Mouse (Mus musculus) limb, embryonic 14.5 days (tissue): Measurements from ENCODE around the gene Ssr4. TPM values are rescaled to one million over a fixed set of nuclear protein-coding genes. Genes with fewer than 3 reads are reported as not detected.
A peak's percentile ranks its signal among the peaks of the same experiment; 100 is the strongest.

ENCODE experiments used
- ATAC-seq: fragments of 200-750 bp; cut with Nextera tagmentation; 2 replicates; pipeline ENCODE4 v1.8.0; 2017; ENCODE audit warnings: low read depth, moderate number of reproducible peaks, moderate TSS enrichment; ENCODE audit not compliant: low FRiP score
- DNase-seq: peaks from one replicate; pipeline ENCODE4 v3.0.0-alpha.2; 2015; ENCODE audit warnings: low spot score
- H3K27ac ChIP-seq: fragments of 300-500 bp; sonication (generic); replicated peaks from 2 replicates; pipeline ENCODE4 v1.5.1; 2014; ENCODE audit warnings: low read depth, mild to moderate bottlenecking, low read length, moderate library complexity, mixed read lengths
- H3K27me3 ChIP-seq: fragments of 300-500 bp; sonication (generic); 2 replicates; pipeline ENCODE4 v1.6.1; 2014; ENCODE audit warnings: low read length, mixed read lengths; ENCODE audit not compliant: control insufficient read depth, insufficient read depth
- H3K36me3 ChIP-seq: fragments of 300-500 bp; sonication (generic); 2 replicates; pipeline ENCODE4 v1.6.1; 2014; ENCODE audit warnings: mild to moderate bottlenecking, low read length, moderate library complexity, mixed read lengths; ENCODE audit not compliant: control insufficient read depth, insufficient read depth
- H3K4me1 ChIP-seq: fragments of 300-500 bp; sonication (generic); 2 replicates; pipeline ENCODE4 v1.6.1; 2014; ENCODE audit warnings: antibody characterized with exemption, low read length, mixed read lengths; ENCODE audit not compliant: control insufficient read depth, insufficient read depth
- H3K4me2 ChIP-seq: fragments of 300-500 bp; sonication (generic); replicated peaks from 2 replicates; pipeline ENCODE4 v1.6.1; 2014; ENCODE audit warnings: low read depth, mild to moderate bottlenecking, low read length, moderate library complexity; ENCODE audit not compliant: severe bottlenecking
- H3K4me3 ChIP-seq: fragments of 300-500 bp; sonication (generic); replicated peaks from 2 replicates; pipeline ENCODE4 v1.5.1; 2014; ENCODE audit warnings: low read length
- H3K9ac ChIP-seq: fragments of 300-500 bp; sonication (generic); 2 replicates; pipeline ENCODE4 v1.6.1; 2014; ENCODE audit warnings: mild to moderate bottlenecking, low read depth, low read length, moderate library complexity; ENCODE audit not compliant: severe bottlenecking
- H3K9me3 ChIP-seq: fragments of 300-500 bp; sonication (generic); 2 replicates; pipeline ENCODE4 v1.6.1; 2016; ENCODE audit warnings: low read length; ENCODE audit not compliant: control insufficient read depth
- POLR2A ChIP-seq: fragments of 200-500 bp; IDR thresholded peaks from 2 replicates; pipeline ENCODE4 v1.8.0; 2012; ENCODE audit warnings: inconsistent platforms, mild to moderate bottlenecking, moderate library complexity, borderline replicate concordance; ENCODE audit not compliant: insufficient read depth, insufficient read length; ENCODE audit errors: extremely low read depth
- WGBS: fragments of 180-500 bp; shearing (Covaris S2); extraction: QIAGEN DNeasy Blood & Tissue Kit; methylation state at CpG from one replicate; pipeline ENCODE4 v1.1.7; 2014; 5-methylcytosine and 5-hydroxymethylcytosine counted together
- polyA plus RNA-seq, 2 experiments: library from polyadenylated mRNA; depleted of rRNA in 1 of 2; stranded (reverse) in 1 of 2; unstranded in 1 of 2; fragments of >200 nt; fragmentation: Nextera tagmentation in 1 of 2; extraction: Ambion mirVana in 1 of 2; gene quantifications; 2 replicates each; pipeline versions ENCODE4 v1.2.1 to v1.2.3; 2012 to 2014

Gene Ssr4
- polyA plus RNA-seq, 2 experiments, result 284 to 292 TPM

DNA sequence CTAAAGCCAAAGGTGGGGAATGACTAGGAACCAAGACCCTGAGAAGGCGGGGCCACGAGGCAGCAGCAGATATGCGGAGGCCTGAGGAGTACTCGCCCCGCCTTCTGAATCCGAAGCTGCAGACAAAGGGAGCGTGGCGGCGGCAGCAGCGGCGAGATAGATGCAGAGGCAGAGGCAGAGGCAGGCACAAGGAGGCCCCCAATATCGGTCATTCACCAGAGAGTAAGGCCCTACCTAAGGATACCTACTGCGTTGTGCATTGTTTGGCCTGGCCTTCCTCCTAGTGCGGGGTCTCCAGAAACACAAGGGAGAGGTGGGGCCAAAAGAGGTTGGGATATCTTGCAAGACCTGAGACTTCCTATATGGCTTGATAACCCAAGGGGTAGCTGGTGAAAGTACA, 28.2 kb downstream of the Ssr4 start:
- ATAC-seq (peak; percentile 67; the same call in 1 of the 2 replicates), DNase-seq (no peak)
- H3K4me2 ChIP-seq, result peak overlapping the region; percentile 27; the same call in 1 of the 2 replicates
- H3K9me3 ChIP-seq, result no peaks in the 10 kb centered on the region
- peak; percentile 40; the same call in 1 of the 2 replicates for TF ChIP-seq POLR2A
- H3K9ac ChIP-seq, result peak overlapping the region; percentile 55
- WGBS, result 25% methylated on average over 13 of the region's 14 CpGs
- H3K27me3 ChIP-seq, result no peaks in the 10 kb centered on the region
- H3K4me3 ChIP-seq, result peak overlapping the region; percentile 30
- H3K27ac ChIP-seq, result no peak overlapping the region
- H3K36me3 ChIP-seq, result no peaks in the 10 kb centered on the region
- H3K4me1 ChIP-seq, result no peaks in the 10 kb centered on the region

DNA sequence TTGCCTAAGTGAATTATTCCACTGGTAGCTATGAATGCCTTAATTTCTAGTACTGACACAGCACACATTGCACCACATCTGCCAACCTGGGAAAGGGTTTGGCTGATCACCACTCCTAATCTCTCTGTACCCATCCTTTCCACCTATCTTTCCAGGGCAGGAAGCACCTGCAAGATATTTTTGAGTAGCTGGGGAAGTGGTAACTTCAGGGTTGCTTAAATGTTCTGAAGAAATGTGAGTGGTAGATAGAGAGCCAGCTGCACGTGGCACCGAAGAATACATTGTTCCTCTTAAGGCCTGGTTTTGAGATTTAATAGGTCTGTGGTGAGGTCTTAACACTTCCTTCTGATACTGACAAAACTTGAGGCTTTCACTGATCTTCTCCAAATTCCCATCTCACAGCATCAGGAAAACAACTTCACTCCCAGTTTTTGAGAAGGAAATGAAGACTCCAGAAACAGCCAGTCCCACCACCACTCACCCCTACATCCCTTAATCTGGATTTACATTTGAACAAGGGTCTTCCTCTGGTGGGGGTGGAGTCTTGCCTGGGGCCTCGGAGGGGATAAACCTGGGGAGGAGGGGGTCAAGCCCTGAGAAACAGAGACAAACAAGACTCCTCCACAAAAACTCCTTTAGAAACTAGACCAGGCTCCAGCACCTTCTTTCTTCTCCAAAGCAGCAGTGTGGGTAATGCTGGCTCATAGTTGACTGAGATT, 29.9 kb downstream of the Ssr4 start:
- Histone ChIP-seq H3K9ac (no peak overlapping the region), H3K4me1 (no peaks in the 10 kb centered on the region), H3K27ac (no peak overlapping the region), H3K27me3 (no peaks in the 10 kb centered on the region), H3K36me3 (no peaks in the 10 kb centered on the region), H3K4me2 (no peak overlapping the region), H3K4me3 (no peak overlapping the region), H3K9me3 (no peaks in the 10 kb centered on the region)
- TF ChIP-seq POLR2A, result no peak
- 60% methylated on average over 3 of the region's 3 CpGs for WGBS
- ATAC-seq (no peak), DNase-seq (no peak)

DNA sequence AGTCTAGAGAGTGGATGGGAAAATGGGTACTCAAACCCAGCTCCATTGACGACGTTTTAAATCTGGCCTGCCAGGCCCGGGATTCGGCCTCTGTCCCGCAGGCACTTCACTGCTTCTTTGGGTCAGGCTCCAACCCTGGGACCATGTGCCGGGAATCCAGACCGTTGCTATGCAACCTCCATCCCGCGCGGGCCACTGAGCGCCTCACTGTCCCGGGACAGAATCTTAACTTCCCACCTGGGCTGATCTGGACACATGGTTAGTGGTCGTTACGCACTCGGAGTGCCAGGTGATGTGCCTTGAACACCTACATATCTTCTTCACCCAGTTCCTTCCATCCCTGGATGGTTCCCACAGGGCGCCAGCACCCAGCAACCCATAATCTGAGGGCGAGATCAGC, 36.9 kb downstream of the Ssr4 start:
- ATAC-seq, result no peak
- Histone ChIP-seq H3K36me3 (no peaks in the 10 kb centered on the region), H3K27me3 (0 out of 2 replicates have a peak, but pooled peaks cover 4% of the 10 kb centered on the region), H3K4me3 (peak overlapping the region; percentile 58), H3K27ac (no peak overlapping the region), H3K9ac (peak overlapping the region; percentile 70; the same call in 1 of the 2 replicates), H3K4me1 (0 out of 2 replicates have a peak, but pooled peaks cover 3% of the 10 kb centered on the region), H3K4me2 (peak overlapping the region; percentile 51), H3K9me3 (no peaks in the 10 kb centered on the region)
- 22% methylated on average over 16 of the region's 17 CpGs for WGBS
- no peak for TF ChIP-seq POLR2A
- no peak for DNase-seq

DNA sequence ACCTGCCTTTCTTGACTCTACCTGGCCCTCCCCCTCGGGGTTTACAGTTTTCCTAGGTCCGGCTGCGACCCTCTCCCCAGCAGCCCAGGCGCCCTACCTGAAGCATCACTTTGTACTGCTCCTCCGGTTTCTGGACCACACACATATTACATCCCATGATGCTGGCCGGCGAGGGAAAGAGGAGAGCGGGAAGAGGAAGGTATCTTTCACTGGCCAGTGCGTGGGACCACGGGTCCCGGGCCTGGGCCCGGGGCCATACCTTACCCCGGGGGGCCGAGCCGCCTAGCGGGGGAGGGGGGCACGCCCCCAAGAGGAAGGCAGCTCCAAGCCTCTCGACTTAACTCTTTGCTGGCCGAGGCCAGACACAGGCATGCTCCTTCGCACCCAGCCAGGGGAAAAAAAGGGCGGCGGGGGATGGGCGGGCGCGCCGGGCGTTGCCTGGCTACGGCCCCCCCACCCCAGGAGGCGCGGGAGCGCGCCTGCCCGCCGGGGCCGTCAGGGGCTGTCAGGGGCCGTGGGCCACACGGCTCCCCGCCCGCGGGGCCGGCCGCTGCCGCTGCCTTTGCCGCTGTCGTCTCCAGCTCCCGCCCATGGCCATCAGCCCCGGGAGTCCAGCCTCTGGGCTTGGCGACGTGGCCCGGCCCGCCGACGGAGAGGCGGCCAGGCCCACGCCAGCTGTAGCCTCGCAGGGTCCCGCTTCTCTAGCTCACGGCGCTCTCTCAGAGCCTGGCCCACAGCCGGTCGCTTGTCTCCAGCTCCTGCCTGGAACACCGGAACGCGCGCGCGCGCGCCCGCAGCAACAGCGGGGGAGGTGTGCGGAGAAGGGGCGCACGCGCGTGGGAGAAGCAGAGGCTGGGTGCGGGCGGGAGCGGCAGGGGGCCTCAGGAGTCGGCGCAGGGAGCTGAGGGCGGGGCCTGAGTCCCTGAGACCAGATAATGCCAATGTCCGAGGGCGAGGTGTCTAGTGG, 37.6 kb downstream of the Ssr4 start, which contains the start of gene Pdzd4:
Gene Pdzd4 (minus strand): TSS at position 785 of the 967 bp plus-strand sequence.
- Histone ChIP-seq H3K4me2 (peak within 1 kb of the TSS; percentile 51), H3K4me3 (peak within 1 kb of the TSS; percentile 58), H3K4me1 (0 out of 2 replicates have a peak, but pooled peaks cover 3% of the 10 kb centered on the region), H3K9ac (peak within 1 kb of the TSS; percentile 70), H3K27ac (no peak within 1 kb of the TSS; the same call in 1 of the 2 replicates), H3K36me3 (no peaks in the 10 kb centered on the region), H3K27me3 (0 out of 2 replicates have a peak, but pooled peaks cover 4% of the 10 kb centered on the region), H3K9me3 (no peaks in the 10 kb centered on the region)
- ATAC-seq, result peak; percentile 86
- 18% methylated on average over 51 of the region's 84 CpGs for whole genome bisulfite sequencing
- DNase-seq, result peak; percentile 58
- 0 out of 2 replicates have a peak, but pooled peaks have one; percentile 21 for TF ChIP-seq POLR2A

- no peak overlapping the region for H3K9ac ChIP-seq
- DNase-seq, result no peak
- H3K36me3 ChIP-seq, result no peaks in the 10 kb centered on the region
- H3K4me2 ChIP-seq, result no peak overlapping the region
- no peak overlapping the region for H3K27ac ChIP-seq
- no peak overlapping the region for H3K4me3 ChIP-seq
- no peaks in the 10 kb centered on the region for H3K9me3 ChIP-seq
- no peak for TF ChIP-seq POLR2A
- 93% methylated on average over 1 of the region's 1 CpGs for WGBS
- no peaks in the 10 kb centered on the region for H3K4me1 ChIP-seq
- no peak for ATAC-seq
- H3K27me3 ChIP-seq, result no peaks in the 10 kb centered on the region
Measured at GRCm38 (mm10) chrX:73835731-73836130, 48.9 kb downstream of the Ssr4 start.
